Mouse (Mus musculus): ENCODE results near the gene Nsg2. TPM values are rescaled to one million over a fixed set of nuclear protein-coding genes. Genes with fewer than 3 reads are reported as not detected.

The Nsg2 gene
- polyA plus RNA-seq, 1 experiment from 2014 or later = 0.56 TPM

Other genes with a start within 250 kb of the Nsg2 start
- gene Cpeb4, start 128.3 kb upstream of the Nsg2 start, polyA plus RNA-seq (2015; fragmentation: Nextera tagmentation; extraction: Ambion mirVana) = 14.3 and 21.6 TPM in 2 replicates
- gene 4930524B15Rik, start 34.9 kb upstream of the Nsg2 start, polyA plus RNA-seq (2015; fragmentation: Nextera tagmentation; extraction: Ambion mirVana) = not detected in 2 replicates
- gene Il9r, start 199.8 kb downstream of the Nsg2 start, polyA plus RNA-seq (2015; fragmentation: Nextera tagmentation; extraction: Ambion mirVana) = 0.08 and 0.13 TPM in 2 replicates
- 92.2 and 93.1 TPM in 2 replicates for gene Snrnp25, start 205.0 kb downstream of the Nsg2 start, polyA plus RNA-seq (2015; fragmentation: Nextera tagmentation; extraction: Ambion mirVana)
- 5.6 and 6.2 TPM in 2 replicates for gene Rhbdf1, start 221.8 kb downstream of the Nsg2 start, polyA plus RNA-seq (2015; fragmentation: Nextera tagmentation; extraction: Ambion mirVana)
- 19.7 and 21.6 TPM in 2 replicates for gene Mpg, start 226.0 kb downstream of the Nsg2 start, polyA plus RNA-seq (2015; fragmentation: Nextera tagmentation; extraction: Ambion mirVana)